Mouse (Mus musculus): Measurements from ENCODE around the gene Syn3. TPM values are rescaled to one million over a fixed set of nuclear protein-coding genes. Genes with fewer than 3 reads are reported as not detected.

The Syn3 gene
- polyA plus RNA-seq, 1 experiment from 2014 or later, result 0.20 TPM

- no peak overlapping the region for H3K4me2 ChIP-seq
- H3K9ac ChIP-seq, result no peak overlapping the region
- ATAC-seq (ENCODE audit: insufficient read depth), result no peak
- no peaks in the 10 kb centered on the region for H3K9me3 ChIP-seq (replicated peaks)
- 79% methylated on average over 5 of the region's 5 CpGs for WGBS (ENCODE audit: insufficient replicate concordance)
- H3K4me3 ChIP-seq (replicated peaks), result no peak overlapping the region
- H3K27me3 ChIP-seq, result no peaks in the 10 kb centered on the region
- no peaks in the 10 kb centered on the region for H3K36me3 ChIP-seq (replicated peaks)
- no peak overlapping the region for H3K27ac ChIP-seq (replicated peaks)
- no peaks in the 10 kb centered on the region for H3K4me1 ChIP-seq (replicated peaks)
These were observed 178.5 kb downstream of the Syn3 start for GRCm38 (mm10) chr10:86320204-86320603.

GRCm38 (mm10) chr10:86319526-86319925, 179.2 kb downstream of the Syn3 start:
- 47% methylated on average over 3 of the region's 3 CpGs for WGBS (ENCODE audit: insufficient replicate concordance)
- no peak overlapping the region for H3K9ac ChIP-seq
- H3K27ac ChIP-seq (replicated peaks), result no peak overlapping the region
- no peaks in the 10 kb centered on the region for H3K4me1 ChIP-seq (replicated peaks)
- H3K9me3 ChIP-seq (replicated peaks), result no peaks in the 10 kb centered on the region
- H3K4me3 ChIP-seq (replicated peaks), result no peak overlapping the region
- no peaks in the 10 kb centered on the region for H3K36me3 ChIP-seq (replicated peaks)
- no peaks in the 10 kb centered on the region for H3K27me3 ChIP-seq
- no peak for ATAC-seq (ENCODE audit: insufficient read depth)
- H3K4me2 ChIP-seq, result no peak overlapping the region

- H3K4me3 ChIP-seq (replicated peaks), result no peak overlapping the region
- no peaks in the 10 kb centered on the region for H3K4me1 ChIP-seq (replicated peaks)
- H3K36me3 ChIP-seq (replicated peaks), result no peaks in the 10 kb centered on the region
- H3K9me3 ChIP-seq (replicated peaks), result no peaks in the 10 kb centered on the region
- H3K9ac ChIP-seq, result no peak overlapping the region
- 72% methylated on average over 5 of the region's 5 CpGs for WGBS (ENCODE audit: insufficient replicate concordance)
- H3K4me2 ChIP-seq, result no peak overlapping the region
- ATAC-seq (ENCODE audit: insufficient read depth), result no peak
- H3K27ac ChIP-seq (replicated peaks), result no peak overlapping the region
- H3K27me3 ChIP-seq, result no peaks in the 10 kb centered on the region
These were observed 180.1 kb downstream of the Syn3 start for GRCm38 (mm10) chr10:86318552-86319140.

GRCm38 (mm10) chr10:86317633-86318032, 181.1 kb downstream of the Syn3 start:
- no peaks in the 10 kb centered on the region for H3K9me3 ChIP-seq (replicated peaks)
- H3K9ac ChIP-seq, result no peak overlapping the region
- no peaks in the 10 kb centered on the region for H3K36me3 ChIP-seq (replicated peaks)
- no peaks in the 10 kb centered on the region for H3K4me1 ChIP-seq (replicated peaks)
- no peak overlapping the region for H3K27ac ChIP-seq (replicated peaks)
- no peak overlapping the region for H3K4me3 ChIP-seq (replicated peaks)
- WGBS (ENCODE audit: insufficient replicate concordance), result 69% methylated on average over 7 of the region's 7 CpGs
- no peak for ATAC-seq (ENCODE audit: insufficient read depth)
- H3K4me2 ChIP-seq, result no peak overlapping the region
- no peaks in the 10 kb centered on the region for H3K27me3 ChIP-seq

GRCm38 (mm10) chr10:86315513-86315912, 183.2 kb downstream of the Syn3 start:
- Histone ChIP-seq H3K9ac (no peak overlapping the region), H3K4me3 (replicated peaks) (no peak overlapping the region), H3K27ac (replicated peaks) (no peak overlapping the region), H3K4me2 (no peak overlapping the region), H3K9me3 (replicated peaks) (no peaks in the 10 kb centered on the region), H3K4me1 (replicated peaks) (no peaks in the 10 kb centered on the region), H3K36me3 (replicated peaks) (no peaks in the 10 kb centered on the region), H3K27me3 (no peaks in the 10 kb centered on the region)
- WGBS (ENCODE audit: insufficient replicate concordance), result 45% methylated on average over 3 of the region's 3 CpGs
- ATAC-seq (ENCODE audit: insufficient read depth), result no peak

- Histone ChIP-seq H3K4me1 (replicated peaks) (no peaks in the 10 kb centered on the region), H3K27me3 (no peaks in the 10 kb centered on the region; the same call in 1 of the 2 replicates), H3K36me3 (replicated peaks) (no peaks in the 10 kb centered on the region), H3K4me3 (replicated peaks) (no peak overlapping the region), H3K27ac (replicated peaks) (no peak overlapping the region), H3K9me3 (replicated peaks) (no peaks in the 10 kb centered on the region), H3K9ac (no peak overlapping the region), H3K4me2 (no peak overlapping the region)
- WGBS (ENCODE audit: insufficient replicate concordance), result 43% methylated on average over 1 of the region's 1 CpGs
- ATAC-seq (ENCODE audit: insufficient read depth), result no peak
These were observed 185.2 kb downstream of the Syn3 start for GRCm38 (mm10) chr10:86313448-86313847.

- no peaks in the 10 kb centered on the region for H3K36me3 ChIP-seq (replicated peaks)
- no peak overlapping the region for H3K4me2 ChIP-seq
- no peaks in the 10 kb centered on the region; the same call in 1 of the 2 replicates for H3K27me3 ChIP-seq
- ATAC-seq (ENCODE audit: insufficient read depth), result no peak
- no peaks in the 10 kb centered on the region for H3K4me1 ChIP-seq (replicated peaks)
- H3K4me3 ChIP-seq (replicated peaks), result no peak overlapping the region
- no peaks in the 10 kb centered on the region for H3K9me3 ChIP-seq (replicated peaks)
- H3K27ac ChIP-seq (replicated peaks), result no peak overlapping the region
- 62% methylated on average over 3 of the region's 3 CpGs for WGBS (ENCODE audit: insufficient replicate concordance)
- no peak overlapping the region for H3K9ac ChIP-seq
These were observed 185.7 kb downstream of the Syn3 start for GRCm38 (mm10) chr10:86312976-86313375.

GRCm38 (mm10) chr10:86310527-86310926, 188.2 kb downstream of the Syn3 start:
- WGBS (ENCODE audit: insufficient replicate concordance), result 51% methylated on average over 6 of the region's 6 CpGs

GRCm38 (mm10) chr10:86307235-86307634, 191.5 kb downstream of the Syn3 start:
- Histone ChIP-seq H3K27me3 (peaks cover 4% of the 10 kb centered on the region), H3K4me3 (replicated peaks) (no peak overlapping the region), H3K4me1 (replicated peaks) (peaks cover 15% of the 10 kb centered on the region), H3K36me3 (replicated peaks) (no peaks in the 10 kb centered on the region), H3K27ac (replicated peaks) (no peak overlapping the region), H3K4me2 (no peak overlapping the region), H3K9me3 (replicated peaks) (no peaks in the 10 kb centered on the region), H3K9ac (no peak overlapping the region)
- no peak for ATAC-seq (ENCODE audit: insufficient read depth)
- whole genome bisulfite sequencing (ENCODE audit: insufficient replicate concordance), result 60% methylated on average over 4 of the region's 4 CpGs

More at GRCm38 (mm10) chr10:86310527-86310926, 188.2 kb downstream of the Syn3 start:
- Histone ChIP-seq H3K36me3 (replicated peaks) (no peaks in the 10 kb centered on the region), H3K4me2 (no peak overlapping the region), H3K27me3 (no peaks in the 10 kb centered on the region; the same call in 1 of the 2 replicates), H3K27ac (replicated peaks) (no peak overlapping the region), H3K9ac (no peak overlapping the region), H3K9me3 (replicated peaks) (no peaks in the 10 kb centered on the region), H3K4me1 (replicated peaks) (no peaks in the 10 kb centered on the region), H3K4me3 (replicated peaks) (no peak overlapping the region)
- ATAC-seq (ENCODE audit: insufficient read depth), result no peak

GRCm38 (mm10) chr10:86304583-86304982, 194.1 kb downstream of the Syn3 start:
- H3K27me3 ChIP-seq, result peaks cover 31% of the 10 kb centered on the region
- H3K4me1 ChIP-seq (replicated peaks), result peaks cover 32% of the 10 kb centered on the region
- WGBS (ENCODE audit: insufficient replicate concordance), result 22% methylated on average over 2 of the region's 2 CpGs
- H3K9ac ChIP-seq, result no peak overlapping the region
- H3K4me2 ChIP-seq, result no peak overlapping the region
- H3K36me3 ChIP-seq (replicated peaks), result no peaks in the 10 kb centered on the region
- no peak overlapping the region for H3K4me3 ChIP-seq (replicated peaks)
- H3K9me3 ChIP-seq (replicated peaks), result no peaks in the 10 kb centered on the region
- no peak overlapping the region for H3K27ac ChIP-seq (replicated peaks)
- no peak for ATAC-seq (ENCODE audit: insufficient read depth)

GRCm38 (mm10) chr10:86303495-86303876, 195.2 kb downstream of the Syn3 start:
- H3K27ac ChIP-seq (replicated peaks), result no peak overlapping the region
- H3K9me3 ChIP-seq (replicated peaks), result no peaks in the 10 kb centered on the region
- no peak overlapping the region for H3K4me3 ChIP-seq (replicated peaks)
- H3K36me3 ChIP-seq (replicated peaks), result no peaks in the 10 kb centered on the region
- ATAC-seq (ENCODE audit: insufficient read depth), result no peak
- 43% methylated on average over 2 of the region's 2 CpGs for WGBS (ENCODE audit: insufficient replicate concordance)
- no peak overlapping the region for H3K4me2 ChIP-seq
- H3K9ac ChIP-seq, result no peak overlapping the region
- H3K4me1 ChIP-seq (replicated peaks), result peaks cover 32% of the 10 kb centered on the region
- peaks cover 42% of the 10 kb centered on the region for H3K27me3 ChIP-seq
